Mouse (Mus musculus) liver, embryonic 14.5 days (tissue): ENCODE measurements around the gene Fgr.

Source experiments
- CTCF ChIP-seq: IDR thresholded peaks from 2 replicates; pipeline ENCODE4 v1.5.1; 2016; ENCODE audit warnings: antibody characterized with exemption, low read depth, control low read depth
- EP300 ChIP-seq: IDR thresholded peaks from 2 replicates; pipeline ENCODE4 v1.6.1; 2016; ENCODE audit warnings: antibody characterized with exemption, low read depth

DNA sequence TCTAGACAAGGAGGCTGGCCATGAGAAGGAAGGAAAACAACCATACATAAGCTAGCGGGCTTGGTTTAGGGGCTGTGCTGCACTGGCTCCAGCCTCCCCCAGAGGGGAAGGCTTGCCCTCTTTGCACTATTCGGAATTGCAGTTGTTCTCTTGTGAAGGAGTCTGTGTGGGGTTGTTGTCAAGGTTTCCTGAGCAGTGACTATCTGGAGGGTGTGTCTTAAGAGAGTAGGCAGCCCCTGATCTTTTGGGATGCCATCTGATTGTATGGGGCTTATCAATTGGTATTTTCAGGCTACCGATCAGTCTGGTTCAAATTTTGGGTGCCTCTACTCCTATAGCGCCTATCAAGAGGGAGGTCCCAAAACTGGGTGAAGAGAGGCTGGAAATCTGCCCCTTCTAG, 68.3 kb downstream of the Fgr start:
- TF ChIP-seq CTCF (no peak), EP300 (no peak)
